Mouse (Mus musculus): ENCODE results near the gene Plekhm2. TPM values are rescaled to one million over a fixed set of nuclear protein-coding genes. Genes with fewer than 3 reads are reported as not detected.

Plekhm2 gene
- total and polyA plus RNA-seq, 2 experiments = 2.7 to 13.5 TPM

DNA sequence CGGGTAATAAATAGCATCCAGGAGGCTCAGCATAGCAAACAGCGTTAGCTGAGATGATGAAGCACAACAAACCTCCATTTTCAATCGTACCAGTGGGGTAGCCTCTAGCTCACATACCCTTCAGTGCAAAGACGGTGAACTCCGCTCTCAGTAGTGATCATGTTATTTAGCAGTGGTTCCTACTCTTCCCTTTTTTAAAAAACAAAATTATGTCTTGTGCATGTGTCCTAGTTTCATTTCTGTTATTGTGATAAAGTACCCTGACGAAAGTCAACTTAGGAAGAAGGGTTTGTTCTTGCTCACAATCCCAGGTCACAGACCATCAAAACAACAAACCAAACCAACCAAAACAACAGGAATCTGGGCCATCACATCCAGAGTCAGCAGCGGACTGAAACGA lies 18.7 kb downstream of the Plekhm2 start:
- WGBS = 91% methylated on average over 8 of the region's 8 CpGs
- Histone ChIP-seq H3K9ac (ENCODE audit: low read depth, low read length) (0 out of 2 replicates have a peak overlapping the region, but pooled peaks have one; percentile 27), H3K27ac (replicated peaks; ENCODE audit: insufficient read depth, low read depth, low read length) (no peak overlapping the region; the same call in 1 of the 2 replicates)

DNA sequence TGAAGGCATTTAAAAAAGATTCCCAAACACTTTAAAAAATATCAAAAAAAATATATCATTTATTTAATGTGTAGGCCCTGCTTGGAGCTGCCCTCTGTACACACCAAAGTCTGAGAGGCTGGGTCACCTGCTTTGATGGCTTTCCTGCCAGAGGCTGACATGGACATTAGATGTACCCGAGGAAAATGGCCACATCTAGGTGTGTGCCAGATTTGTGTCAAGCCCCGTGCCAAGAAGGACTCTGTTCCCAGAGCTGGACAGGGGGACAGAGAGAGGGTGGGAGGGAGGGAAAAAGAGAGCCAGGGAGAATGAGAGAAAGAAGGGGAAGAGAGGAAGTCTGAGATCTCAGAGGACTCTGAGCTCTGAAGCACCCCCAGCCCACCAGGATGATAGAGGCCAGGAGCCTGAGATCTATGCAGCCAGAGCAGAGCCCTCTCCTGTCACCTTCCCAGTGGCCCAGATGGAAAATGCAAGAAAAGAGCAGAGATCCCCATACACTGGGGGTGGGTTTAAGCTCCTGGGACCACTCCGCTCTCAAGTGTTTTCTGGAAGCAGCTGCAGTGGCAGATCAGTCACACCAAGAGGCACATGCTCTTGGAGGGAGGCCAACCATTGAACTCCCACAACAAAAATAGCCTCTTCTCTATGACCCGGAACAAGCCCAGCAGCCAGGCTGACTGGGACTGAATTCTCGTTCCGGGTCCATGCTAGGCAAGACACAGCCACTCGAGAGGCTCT lies 21.4 kb downstream of the Plekhm2 start:
- peak; percentile 46 for DNase-seq (ENCODE audit: extremely low read depth, low read depth, low spot score)
- Histone ChIP-seq H3K4me1 (ENCODE audit: control insufficient read depth, insufficient read depth, low read length) (no peaks in the 10 kb centered on the region), H3K36me3 (ENCODE audit: control insufficient read depth, insufficient read depth, low read length) (peaks cover 2% of the 10 kb centered on the region; the same call in 1 of the 2 replicates), H3K27me3 (ENCODE audit: control insufficient read depth, insufficient read depth, low read length) (no peaks in the 10 kb centered on the region), H3K9ac (ENCODE audit: low read depth, low read length) (no peak overlapping the region), H3K27ac (replicated peaks; ENCODE audit: insufficient read depth, low read depth, low read length) (0 out of 2 replicates have a peak overlapping the region, but pooled peaks have one; percentile 30), H3K79me2 (ENCODE audit: control insufficient read depth, insufficient read depth, low read length) (0 out of 2 replicates have a peak, but pooled peaks cover 2% of the 10 kb centered on the region), H3K4me3 (ENCODE audit: insufficient read depth, low read depth, low read length) (no peak overlapping the region)
- 25% methylated on average over 7 of the region's 7 CpGs for WGBS
- TF ChIP-seq POLR2A (IDR thresholded peaks at IDR 0.05; ENCODE audit: extremely low read depth, insufficient read depth, low read length) = no peak
- no peak for TF ChIP-seq CTCF (IDR thresholded peaks at IDR 0.05; ENCODE audit: low read depth, low read length)

More for the DNA sequence above, 18.7 kb downstream of the Plekhm2 start:
- no peaks in the 10 kb centered on the region for H3K27me3 ChIP-seq (ENCODE audit: control insufficient read depth, insufficient read depth, low read length)
- peaks cover 17% of the 10 kb centered on the region; the same call in 1 of the 2 replicates for H3K79me2 ChIP-seq (ENCODE audit: control insufficient read depth, insufficient read depth, low read length)
- H3K36me3 ChIP-seq (ENCODE audit: control insufficient read depth, insufficient read depth, low read length) = no peaks in the 10 kb centered on the region; the same call in 1 of the 2 replicates
- H3K4me1 ChIP-seq (ENCODE audit: control insufficient read depth, insufficient read depth, low read length) = no peaks in the 10 kb centered on the region; the same call in 1 of the 2 replicates
- no peak for TF ChIP-seq POLR2A (IDR thresholded peaks at IDR 0.05; ENCODE audit: extremely low read depth, insufficient read depth, low read length)
- no peak for TF ChIP-seq CTCF (IDR thresholded peaks at IDR 0.05; ENCODE audit: low read depth, low read length)
- DNase-seq (ENCODE audit: extremely low read depth, low read depth, low spot score) = peak; percentile 24
- no peak overlapping the region for H3K4me3 ChIP-seq (ENCODE audit: insufficient read depth, low read depth, low read length)

DNA sequence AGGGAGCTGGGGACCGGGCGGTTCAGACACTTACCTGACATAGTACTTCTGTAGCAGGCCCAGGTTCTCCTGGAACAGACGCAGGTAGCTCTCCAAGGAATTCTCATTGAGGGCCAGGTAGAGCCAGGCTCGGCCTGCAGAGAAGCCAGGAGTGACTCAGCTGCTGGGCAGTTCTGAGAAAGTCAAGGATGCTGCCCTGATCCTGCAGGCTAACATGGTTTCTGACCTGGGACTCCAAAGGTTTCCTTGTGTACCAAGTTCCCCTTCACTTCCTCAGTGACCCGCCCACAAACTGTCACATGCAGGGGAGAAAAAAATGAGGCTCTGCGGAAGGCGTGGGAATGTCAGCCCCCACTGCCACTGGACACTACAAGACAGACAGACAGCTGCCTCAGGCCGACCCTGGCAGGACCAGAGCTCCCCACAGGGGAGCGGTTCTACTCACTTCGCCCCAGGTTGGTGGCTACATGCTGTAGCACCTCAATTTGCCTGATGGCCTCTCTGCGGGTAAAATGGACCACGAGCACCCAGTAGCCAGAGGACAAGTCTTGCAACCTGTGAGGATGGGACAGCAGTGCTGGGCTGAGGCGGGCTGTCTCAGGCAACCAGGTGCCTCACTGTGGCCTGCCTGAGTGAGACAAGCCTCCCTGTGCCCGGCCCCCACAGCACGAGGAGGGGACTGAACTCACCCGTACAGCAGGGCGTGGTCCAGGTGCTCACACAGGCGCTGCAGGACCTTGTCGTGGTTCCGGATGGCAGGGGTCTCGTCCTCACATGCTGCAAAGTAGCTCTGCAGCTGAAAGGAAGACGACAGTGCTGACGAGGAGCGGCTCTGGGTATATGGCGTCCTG lies 22.5 kb downstream of the Plekhm2 start:
- Histone ChIP-seq H3K9ac (ENCODE audit: low read depth, low read length) (no peak overlapping the region), H3K27me3 (ENCODE audit: control insufficient read depth, insufficient read depth, low read length) (no peaks in the 10 kb centered on the region), H3K36me3 (ENCODE audit: control insufficient read depth, insufficient read depth, low read length) (peaks cover 4% of the 10 kb centered on the region; the same call in 1 of the 2 replicates), H3K4me1 (ENCODE audit: control insufficient read depth, insufficient read depth, low read length) (no peaks in the 10 kb centered on the region), H3K27ac (replicated peaks; ENCODE audit: insufficient read depth, low read depth, low read length) (no peak overlapping the region), H3K79me2 (ENCODE audit: control insufficient read depth, insufficient read depth, low read length) (no peaks in the 10 kb centered on the region), H3K4me3 (ENCODE audit: insufficient read depth, low read depth, low read length) (no peak overlapping the region)
- DNase-seq (ENCODE audit: extremely low read depth, low read depth, low spot score) = peak; percentile 30
- 94% methylated on average over 25 of the region's 25 CpGs for WGBS
- no peak for TF ChIP-seq POLR2A (IDR thresholded peaks at IDR 0.05; ENCODE audit: extremely low read depth, insufficient read depth, low read length)
- no peak for TF ChIP-seq CTCF (IDR thresholded peaks at IDR 0.05; ENCODE audit: low read depth, low read length)

DNA sequence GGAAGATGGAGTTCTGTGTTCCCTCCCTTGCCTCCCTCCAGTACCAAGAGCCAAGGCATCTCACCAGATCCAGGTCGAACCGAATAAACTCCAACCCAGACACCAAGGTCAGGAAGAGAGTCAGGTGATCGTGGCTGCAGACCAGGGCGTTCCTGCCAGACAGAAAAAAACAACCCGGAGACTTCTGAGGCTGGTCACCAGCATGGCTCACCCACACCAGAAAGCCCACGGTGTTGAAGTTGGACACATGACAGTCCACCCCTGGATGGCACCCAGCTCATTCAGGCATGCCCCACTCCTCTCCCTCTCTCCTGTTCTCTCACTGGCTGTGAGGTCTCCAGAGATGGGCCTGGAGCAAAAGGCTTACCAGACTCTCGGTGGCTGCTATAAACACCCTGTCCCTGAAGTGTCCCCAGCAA lies 23.3 kb downstream of the Plekhm2 start:
- no peaks in the 10 kb centered on the region for H3K79me2 ChIP-seq (ENCODE audit: control insufficient read depth, insufficient read depth, low read length)
- no peaks in the 10 kb centered on the region for H3K4me1 ChIP-seq (ENCODE audit: control insufficient read depth, insufficient read depth, low read length)
- DNase-seq (ENCODE audit: extremely low read depth, low read depth, low spot score) = no peak
- no peak overlapping the region for H3K9ac ChIP-seq (ENCODE audit: low read depth, low read length)
- peaks cover 4% of the 10 kb centered on the region; the same call in 1 of the 2 replicates for H3K36me3 ChIP-seq (ENCODE audit: control insufficient read depth, insufficient read depth, low read length)
- no peak overlapping the region for H3K27ac ChIP-seq (replicated peaks; ENCODE audit: insufficient read depth, low read depth, low read length)
- H3K27me3 ChIP-seq (ENCODE audit: control insufficient read depth, insufficient read depth, low read length) = no peaks in the 10 kb centered on the region
- 85% methylated on average over 7 of the region's 7 CpGs for WGBS
- H3K4me3 ChIP-seq (ENCODE audit: insufficient read depth, low read depth, low read length) = no peak overlapping the region
- TF ChIP-seq CTCF (IDR thresholded peaks at IDR 0.05; ENCODE audit: low read depth, low read length) (no peak), POLR2A (IDR thresholded peaks at IDR 0.05; ENCODE audit: extremely low read depth, insufficient read depth, low read length) (no peak)

DNA sequence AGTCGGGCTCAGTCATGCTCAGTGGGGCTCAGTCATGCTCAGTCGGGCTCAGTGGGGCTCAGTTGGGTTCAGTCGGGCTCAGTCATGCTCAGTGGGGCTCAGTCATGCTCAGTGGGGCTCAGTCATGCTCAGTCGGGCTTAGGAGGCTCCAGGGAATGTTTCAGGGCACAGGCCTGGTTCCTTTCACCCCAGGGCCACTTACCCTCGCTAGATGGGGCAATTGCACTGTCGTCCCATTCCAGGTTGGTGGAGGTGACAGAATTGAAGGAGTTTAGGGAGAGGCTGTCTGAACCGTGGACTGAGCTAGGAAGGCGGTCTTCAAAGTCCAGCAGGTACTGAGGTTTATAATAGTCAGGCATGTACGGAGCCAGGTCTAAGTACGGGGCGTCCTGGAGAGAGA lies 25.2 kb downstream of the Plekhm2 start:
- 76% methylated on average over 11 of the region's 11 CpGs for WGBS

More for the DNA sequence above, 25.2 kb downstream of the Plekhm2 start:
- Histone ChIP-seq H3K27ac (replicated peaks; ENCODE audit: insufficient read depth, low read depth, low read length) (no peak overlapping the region), H3K79me2 (ENCODE audit: control insufficient read depth, insufficient read depth, low read length) (no peaks in the 10 kb centered on the region), H3K4me1 (ENCODE audit: control insufficient read depth, insufficient read depth, low read length) (no peaks in the 10 kb centered on the region), H3K9ac (ENCODE audit: low read depth, low read length) (no peak overlapping the region), H3K27me3 (ENCODE audit: control insufficient read depth, insufficient read depth, low read length) (no peaks in the 10 kb centered on the region), H3K4me3 (ENCODE audit: insufficient read depth, low read depth, low read length) (no peak overlapping the region), H3K36me3 (ENCODE audit: control insufficient read depth, insufficient read depth, low read length) (peaks cover 4% of the 10 kb centered on the region; the same call in 1 of the 2 replicates)
- no peak for DNase-seq (ENCODE audit: extremely low read depth, low read depth, low spot score)
- TF ChIP-seq CTCF (IDR thresholded peaks at IDR 0.05; ENCODE audit: low read depth, low read length) (no peak), POLR2A (IDR thresholded peaks at IDR 0.05; ENCODE audit: extremely low read depth, insufficient read depth, low read length) (no peak)

All from liver, adult 2 months (tissue).